Mouse (Mus musculus): ENCODE results near the gene Csad.

GRCm38 (mm10) chr15:102235371-102236027, 31.0 kb upstream of the Csad start:
- TF ChIP-seq CTCF (IDR thresholded peaks at IDR 0.05; ENCODE audit: extremely low read depth, insufficient read length, insufficient replicate concordance, low read depth, low read length), result no peak; the same call in 1 of the 2 replicates
- no peak for TF ChIP-seq POLR2A (IDR thresholded peaks at IDR 0.05; ENCODE audit: low read depth, low read length)

Measured in small intestine, adult 2 months (tissue).